13 mouse cellular contexts compared by ENCODE assay signal in the genomic region with DNA sequence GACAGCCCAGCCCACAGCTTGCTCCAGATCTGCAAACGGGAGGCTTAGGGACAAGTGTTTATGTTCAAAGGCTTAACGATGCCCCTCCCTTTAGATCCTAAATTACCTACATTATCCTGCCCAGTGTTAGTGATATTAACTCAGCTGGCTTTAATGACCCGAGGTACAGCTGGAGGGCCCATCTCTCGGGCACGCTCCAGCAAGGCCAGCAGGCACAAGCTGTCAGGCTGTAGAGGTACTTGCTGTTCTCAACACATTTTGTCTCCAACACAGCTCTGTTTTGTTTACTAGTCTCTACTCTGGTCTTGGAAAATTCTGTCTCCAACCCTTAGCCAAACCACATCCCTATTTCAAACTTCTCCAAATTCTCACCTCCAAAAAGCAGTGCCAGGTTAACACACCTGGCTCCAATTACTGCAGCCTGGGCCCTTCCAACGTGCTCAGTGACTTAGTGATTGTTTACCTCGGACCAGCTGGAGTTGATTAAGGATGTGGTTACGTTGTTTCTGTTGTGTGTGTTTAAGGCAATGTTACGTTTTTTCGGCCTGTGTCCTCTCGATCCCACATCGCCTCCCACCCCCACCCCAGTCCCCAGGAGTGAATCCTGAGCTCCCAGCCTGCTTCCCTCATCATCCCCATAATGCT.
A peak's percentile ranks its signal among the peaks of the same experiment; 100 is the strongest.
DNase-seq lines count a peak whose midpoint lies in the region; ATAC-seq and TF ChIP-seq lines count a peak whose summit lies in the region.
"Had no signal": no experiment of that assay in that cellular context is flagged by ENCODE, and none has a peak within 500 bp of the region (broad histone marks: within the 10 kb centered on the region; RNA-seq: fewer than 3 reads in every experiment).

No protein-coding gene starts in this region.

- H3K27ac ChIP-seq in forebrain, embryonic 11.5 days (ENCODE audit: low read depth, low read length), result 0 out of 2 replicates have a peak overlapping the region, but pooled peaks have one; percentile 3
- H3K27ac ChIP-seq in forebrain, embryonic 13.5 days, result no peak overlapping the region
- H3K27ac ChIP-seq in lung, embryonic 14.5 days (ENCODE audit: low read depth), result peak overlapping the region; percentile 49; the same call in 1 of the 2 replicates
- H3K27ac ChIP-seq: liver, embryonic 12.5 days had no signal

- H3K9me3 ChIP-seq in forebrain, embryonic 11.5 days (ENCODE audit: control insufficient read depth, low read length), result no peaks in the 10 kb centered on the region
- no peaks in the 10 kb centered on the region for H3K9me3 ChIP-seq in forebrain, embryonic 13.5 days (replicated peaks)
- H3K9me3 ChIP-seq in lung, embryonic 14.5 days (ENCODE audit: low read depth, low read length), result no peaks in the 10 kb centered on the region
- H3K9me3 ChIP-seq: liver, embryonic 12.5 days had no signal

- H3K4me3 ChIP-seq in forebrain, embryonic 11.5 days (ENCODE audit: low read depth, low read length), result no peak overlapping the region
- H3K4me3 ChIP-seq in forebrain, embryonic 13.5 days, result no peak overlapping the region
- no peak overlapping the region for H3K4me3 ChIP-seq in lung, embryonic 14.5 days (ENCODE audit: low read depth, low read length)
- no peak overlapping the region for H3K4me3 ChIP-seq in lung, adult 2 months (replicated peaks; ENCODE audit: extremely low read depth, low read depth, low read length)
- H3K4me3 ChIP-seq: liver, embryonic 12.5 days had no signal

- TF ChIP-seq CTCF in lung, embryonic 14.5 days (IDR thresholded peaks at IDR 0.05; ENCODE audit: low read depth), result no peak
- no peak for TF ChIP-seq CTCF in lung, adult 2 months (IDR thresholded peaks at IDR 0.05; ENCODE audit: insufficient read depth, low read length)

- no peaks in the 10 kb centered on the region for H3K4me1 ChIP-seq in forebrain, embryonic 11.5 days (replicated peaks; ENCODE audit: control insufficient read depth, insufficient read depth, low read length)
- H3K4me1 ChIP-seq in forebrain, embryonic 13.5 days, result no peaks in the 10 kb centered on the region
- peaks cover 22% of the 10 kb centered on the region for H3K4me1 ChIP-seq in lung, embryonic 14.5 days (ENCODE audit: insufficient read depth)
- peaks cover 13% of the 10 kb centered on the region for H3K4me1 ChIP-seq in lung, adult 2 months (ENCODE audit: control insufficient read depth, insufficient read depth, low read length)

- no peak overlapping the region for H3K4me2 ChIP-seq in forebrain, embryonic 11.5 days (ENCODE audit: low read depth, low read length, severe bottlenecking)
- H3K4me2 ChIP-seq in forebrain, embryonic 13.5 days, result no peak overlapping the region
- no peak overlapping the region for H3K4me2 ChIP-seq in lung, embryonic 14.5 days
- H3K4me2 ChIP-seq: liver, embryonic 12.5 days had no signal

- TF ChIP-seq POLR2A in lung, adult 2 months (IDR thresholded peaks at IDR 0.05; ENCODE audit: borderline replicate concordance, extremely low read depth, low read depth, low read length), result no peak

- no peak for ATAC-seq in forebrain, embryonic 11.5 days (replicated peaks; ENCODE audit: low FRiP score)
- no peak for ATAC-seq in forebrain, embryonic 13.5 days
- ATAC-seq in lung, embryonic 14.5 days (ENCODE audit: insufficient read depth), result no peak; the same call in 1 of the 2 replicates
- ATAC-seq: forebrain, embryonic 14.5 days; liver, embryonic 12.5 days had no signal

- H3K27me3 ChIP-seq in forebrain, embryonic 11.5 days (ENCODE audit: control insufficient read depth, insufficient read depth, low read length), result no peaks in the 10 kb centered on the region
- no peaks in the 10 kb centered on the region; the same call in 1 of the 2 replicates for H3K27me3 ChIP-seq in forebrain, embryonic 13.5 days
- no peaks in the 10 kb centered on the region for H3K27me3 ChIP-seq in lung, embryonic 14.5 days (ENCODE audit: insufficient read depth, low read length)
- H3K27me3 ChIP-seq: liver, embryonic 12.5 days had no signal

- no peak overlapping the region for H3K9ac ChIP-seq in forebrain, embryonic 11.5 days (ENCODE audit: low read length)
- no peak overlapping the region for H3K9ac ChIP-seq in forebrain, embryonic 13.5 days
- H3K9ac ChIP-seq in lung, embryonic 14.5 days, result no peak overlapping the region
- H3K9ac ChIP-seq: liver, embryonic 12.5 days had no signal

- no peaks in the 10 kb centered on the region for H3K36me3 ChIP-seq in forebrain, embryonic 11.5 days (ENCODE audit: control insufficient read depth, insufficient read depth, low read length)
- H3K36me3 ChIP-seq in forebrain, embryonic 13.5 days (ENCODE audit: poor library complexity, severe bottlenecking), result no peaks in the 10 kb centered on the region
- H3K36me3 ChIP-seq in lung, embryonic 14.5 days (ENCODE audit: insufficient read depth), result no peaks in the 10 kb centered on the region; the same call in 1 of the 2 replicates

- DNase-seq in forebrain, embryonic 11.5 days (ENCODE audit: low spot score), result no peak
- no peak for DNase-seq in lung, embryonic 14.5 days
- no peak for DNase-seq in lung, adult 2 months
- DNase-seq in hindlimb bud, embryonic 11.5 days (ENCODE audit: extremely low spot score, low read depth, low spot score), result peak; percentile 81
- DNase-seq in skeletal muscle tissue, adult 2 months (ENCODE audit: low read depth, low spot score), result peak; percentile 46
- DNase-seq in urinary bladder, postnatal 14 days (ENCODE audit: low spot score), result no peak
- no peak for DNase-seq in layer of hippocampus, adult 8-10 months (ENCODE audit: low spot score in 2 of 2)
- DNase-seq: adrenal gland, postnatal 14 days; cerebellum, adult 2 months; kidney, postnatal 14 days had no signal

- WGBS in forebrain, embryonic 11.5 days, result 58% methylated on average over 12 of the region's 12 CpGs
- 58% methylated on average over 12 of the region's 12 CpGs for WGBS in forebrain, embryonic 13.5 days
- 21% methylated on average over 12 of the region's 12 CpGs for WGBS in lung, embryonic 14.5 days
- WGBS in lung, adult 2 months, result 44% methylated on average over 12 of the region's 12 CpGs

Comparison
In these comparisons a context has a peak if more than half of its experiments do, and no peak if none do; other contexts are left out.
1. DNase-seq: peak in hindlimb bud, embryonic 11.5 days (single experiment) and skeletal muscle tissue, adult 2 months (single experiment); none in forebrain, embryonic 11.5 days (single experiment), lung, embryonic 14.5 days (single experiment), lung, adult 2 months (single experiment), urinary bladder, postnatal 14 days (single experiment) and layer of hippocampus, adult 8-10 months (0 of 2).